Mouse (Mus musculus) Patski (cell line): Measurements from ENCODE around the gene Pigk. TPM values are rescaled to one million over a fixed set of nuclear protein-coding genes. Genes with fewer than 3 reads are reported as not detected.
A peak's percentile ranks its signal among the peaks of the same experiment; 100 is the strongest.

ENCODE experiments used
- ATAC-seq: fragments of 100-300 bp; one replicate; pipeline ENCODE4 v1.8.0; 2021
- CTCF ChIA-PET: fragments of 350-600 bp; sonication (Branson Sonifier 250); formaldehyde crosslinking; loops from one replicate; lab custom pipeline; 2022; ENCODE audit warnings: inconsistent platforms; lab: Charles Lee
- POLR2A ChIA-PET: fragments of 350-600 bp; sonication (Branson Sonifier 250); formaldehyde crosslinking; loops from one replicate; lab custom pipeline; 2022; ENCODE audit warnings: antibody characterized with exemption, inconsistent platforms; lab: Charles Lee
- DNase-seq: peaks from one replicate; pipeline ENCODE4 v3.0.0-alpha.2; 2011; ENCODE audit warnings: low read depth, low spot score
- H3K27me3 ChIP-seq: fragments of 371-371 bp; one replicate; pipeline ENCODE4 v1.5.1; 2021
- CTCF ChIP-seq: fragments of 100-300 bp; IDR thresholded peaks from one replicate; pipeline ENCODE4 v1.5.1; 2021
- in situ Hi-C: fragments of 300-500 bp; cut with MboI; formaldehyde crosslinking; loops from 3 replicates; pipeline ENCODE4 v1.11.1; 2018; ENCODE audit warnings: low pct_unique_long_range_greater_than_20kb, mixed read lengths
- polyA plus RNA-seq: library from polyadenylated mRNA; unstranded; gene quantifications from one replicate; pipeline ENCODE4 v1.2.3, GENCODE M21; 2021

Gene Pigk
- polyA plus RNA-seq, 1 experiment from 2014 or later, result 103 TPM

- POLR2A ChIA-PET, result no interaction called here
- no peaks in the 10 kb centered on the region for H3K27me3 ChIP-seq
- no peak for TF ChIP-seq CTCF
- ATAC-seq (no peak), DNase-seq (no peak)
- in situ Hi-C loops, result no loop called here
- CTCF ChIA-PET, result interaction anchor here (1.2 kb wide), 2 partner anchors 8 to 9 kb away, joined by 3 to 4 read pairs; no protein-coding TSS in a partner anchor
These were observed 160.8 kb downstream of the Pigk start for GRCm38 (mm10) chr3:152874431-152875355.

GRCm38 (mm10) chr3:152875723-152876290 lies 161.9 kb downstream of the Pigk start:
- CTCF ChIA-PET, result interaction anchor here (2.3 kb wide), 1 partner anchor 10 kb away, joined by 9 read pairs; no protein-coding TSS in a partner anchor
- peak; percentile 63 for TF ChIP-seq CTCF
- in situ Hi-C loops, result no loop called here
- POLR2A ChIA-PET, result no interaction called here
- ATAC-seq, result no peak
- H3K27me3 ChIP-seq, result no peaks in the 10 kb centered on the region
- DNase-seq, result no peak

GRCm38 (mm10) chr3:152880121-152880835 lies 166.4 kb downstream of the Pigk start:
- ChIA-PET CTCF (interaction anchor here (0.7 to 0.8 kb wide), 2 partner anchors 12 to 17 kb away, joined by 3 read pairs; no protein-coding TSS in a partner anchor), POLR2A (no interaction called here)
- ATAC-seq, result no peak
- DNase-seq, result no peak
- no peak for TF ChIP-seq CTCF
- in situ Hi-C loops, result no loop called here
- H3K27me3 ChIP-seq, result no peaks in the 10 kb centered on the region

- no peak for DNase-seq
- TF ChIP-seq CTCF, result no peak
- no peak for ATAC-seq
- in situ Hi-C loops, result no loop called here
- H3K27me3 ChIP-seq, result no peaks in the 10 kb centered on the region
- CTCF ChIA-PET, result interaction anchor here (0.9 to 1.1 kb wide), 2 partner anchors 11 to 15 kb away, joined by 3 read pairs; no protein-coding TSS in a partner anchor
- POLR2A ChIA-PET, result no interaction called here
These were observed 167.8 kb downstream of the Pigk start for GRCm38 (mm10) chr3:152881706-152882105.

GRCm38 (mm10) chr3:152883556-152883955 lies 169.7 kb downstream of the Pigk start:
- H3K27me3 ChIP-seq, result no peaks in the 10 kb centered on the region
- DNase-seq, result no peak
- CTCF ChIA-PET, result interaction anchor here (0.8 to 1.1 kb wide), 2 partner anchors 9 to 57 kb away, joined by 3 to 4 read pairs; no protein-coding TSS in a partner anchor
- POLR2A ChIA-PET, result no interaction called here
- no peak for ATAC-seq
- in situ Hi-C loops, result no loop called here
- TF ChIP-seq CTCF, result no peak

GRCm38 (mm10) chr3:152886749-152887148 lies 172.8 kb downstream of the Pigk start:
- CTCF ChIA-PET, result no interaction called here
- no peak for ATAC-seq
- H3K27me3 ChIP-seq, result no peaks in the 10 kb centered on the region
- TF ChIP-seq CTCF, result no peak
- in situ Hi-C loops, result no loop called here
- DNase-seq, result no peak
- POLR2A ChIA-PET, result no interaction called here

- no peak for TF ChIP-seq CTCF
- ChIA-PET POLR2A (interaction anchor here (0.6 kb wide), 1 partner anchor 75 kb away, joined by 3 read pairs; no protein-coding TSS in a partner anchor), CTCF (interaction anchor here (1.4 to 1.6 kb wide), 4 partner anchors 11 to 41 kb away, joined by 3 to 4 read pairs (median 4); no protein-coding TSS in a partner anchor)
- H3K27me3 ChIP-seq, result no peaks in the 10 kb centered on the region
- ATAC-seq, result no peak
- in situ Hi-C loops, result no loop called here
- no peak for DNase-seq
These were observed 174.2 kb downstream of the Pigk start for GRCm38 (mm10) chr3:152888116-152888515.

GRCm38 (mm10) chr3:152894935-152895334 lies 181.0 kb downstream of the Pigk start:
- no peak for ATAC-seq
- in situ Hi-C loops, result no loop called here
- H3K27me3 ChIP-seq, result no peaks in the 10 kb centered on the region
- no peak for TF ChIP-seq CTCF
- ChIA-PET POLR2A (interaction anchor here (0.6 kb wide), 1 partner anchor 344 kb away, joined by 3 read pairs; no protein-coding TSS in a partner anchor), CTCF (interaction anchor here (1.0 to 3.0 kb wide), 3 partner anchors 9 to 30 kb away, joined by 3 to 8 read pairs (median 3); no protein-coding TSS in a partner anchor)
- no peak for DNase-seq

GRCm38 (mm10) chr3:152896111-152896510 lies 182.2 kb downstream of the Pigk start:
- in situ Hi-C loops, result no loop called here
- POLR2A ChIA-PET, result no interaction called here
- H3K27me3 ChIP-seq, result no peaks in the 10 kb centered on the region
- TF ChIP-seq CTCF, result no peak
- no peak for ATAC-seq
- CTCF ChIA-PET, result interaction anchor here (1.2 to 3.0 kb wide), 2 partner anchors 9 to 31 kb away, joined by 3 to 8 read pairs; no protein-coding TSS in a partner anchor
- DNase-seq, result no peak

- ATAC-seq (no peak), DNase-seq (no peak)
- POLR2A ChIA-PET, result no interaction called here
- no peaks in the 10 kb centered on the region for H3K27me3 ChIP-seq
- TF ChIP-seq CTCF, result no peak
- CTCF ChIA-PET, result interaction anchor here (0.7 to 0.9 kb wide), 2 partner anchors 15 to 17 kb away, joined by 3 read pairs; no protein-coding TSS in a partner anchor
- in situ Hi-C loops, result no loop called here
These were observed 183.3 kb downstream of the Pigk start for GRCm38 (mm10) chr3:152897196-152897595.
